Mouse (Mus musculus) hindbrain, embryonic 13.5 days (tissue): Measurements from ENCODE around the gene Camk1d. TPM values are rescaled to one million over a fixed set of nuclear protein-coding genes. Genes with fewer than 3 reads are reported as not detected.
A peak's percentile ranks its signal among the peaks of the same experiment; 100 is the strongest.

Source experiments
- ATAC-seq: fragments of 200-750 bp; cut with Nextera tagmentation; 2 replicates; pipeline ENCODE4 v1.8.0; 2017; ENCODE audit warnings: moderate TSS enrichment; ENCODE audit not compliant: low FRiP score
- H3K27ac ChIP-seq: fragments of 300-500 bp; sonication (generic); 2 replicates; pipeline ENCODE4 v1.5.1; 2015; ENCODE audit warnings: inconsistent platforms, mild to moderate bottlenecking, moderate library complexity
- H3K27me3 ChIP-seq: fragments of 300-500 bp; sonication (generic); 2 replicates; pipeline ENCODE4 v1.6.1; 2015; ENCODE audit warnings: mild to moderate bottlenecking, inconsistent platforms
- H3K36me3 ChIP-seq: fragments of 300-500 bp; sonication (generic); 2 replicates; pipeline ENCODE4 v1.6.1; 2015; ENCODE audit warnings: mild to moderate bottlenecking, inconsistent platforms
- H3K4me1 ChIP-seq: fragments of 300-500 bp; sonication (generic); replicated peaks from 2 replicates; pipeline ENCODE4 v1.6.1; 2015; ENCODE audit warnings: inconsistent platforms
- H3K4me2 ChIP-seq: fragments of 300-500 bp; sonication (generic); 2 replicates; pipeline ENCODE4 v1.6.1; 2015; ENCODE audit warnings: inconsistent platforms, mild to moderate bottlenecking, moderate library complexity
- H3K4me3 ChIP-seq: fragments of 300-500 bp; sonication (generic); 2 replicates; pipeline ENCODE4 v1.5.1; 2015; ENCODE audit warnings: mild to moderate bottlenecking, inconsistent platforms
- H3K9ac ChIP-seq: fragments of 300-500 bp; sonication (generic); 2 replicates; pipeline ENCODE4 v1.6.1; 2015; ENCODE audit warnings: mild to moderate bottlenecking, inconsistent platforms
- H3K9me3 ChIP-seq: fragments of 300-500 bp; sonication (generic); 2 replicates; pipeline ENCODE4 v1.6.1; 2016; ENCODE audit warnings: inconsistent platforms
- WGBS: fragments of 180-500 bp; shearing (Covaris S2); methylation state at CpG from one replicate; pipeline ENCODE4 v1.1.7; 2015; 5-methylcytosine and 5-hydroxymethylcytosine counted together
- polyA plus RNA-seq: library from polyadenylated mRNA; unstranded; fragments of >200 nt; fragmentation: Nextera tagmentation; extraction: Ambion mirVana; gene quantifications from 2 replicates; pipeline ENCODE4 v1.2.1, GENCODE M21; 2015

Camk1d gene
- 3.5 and 3.6 TPM in 2 replicates for polyA plus RNA-seq

DNA sequence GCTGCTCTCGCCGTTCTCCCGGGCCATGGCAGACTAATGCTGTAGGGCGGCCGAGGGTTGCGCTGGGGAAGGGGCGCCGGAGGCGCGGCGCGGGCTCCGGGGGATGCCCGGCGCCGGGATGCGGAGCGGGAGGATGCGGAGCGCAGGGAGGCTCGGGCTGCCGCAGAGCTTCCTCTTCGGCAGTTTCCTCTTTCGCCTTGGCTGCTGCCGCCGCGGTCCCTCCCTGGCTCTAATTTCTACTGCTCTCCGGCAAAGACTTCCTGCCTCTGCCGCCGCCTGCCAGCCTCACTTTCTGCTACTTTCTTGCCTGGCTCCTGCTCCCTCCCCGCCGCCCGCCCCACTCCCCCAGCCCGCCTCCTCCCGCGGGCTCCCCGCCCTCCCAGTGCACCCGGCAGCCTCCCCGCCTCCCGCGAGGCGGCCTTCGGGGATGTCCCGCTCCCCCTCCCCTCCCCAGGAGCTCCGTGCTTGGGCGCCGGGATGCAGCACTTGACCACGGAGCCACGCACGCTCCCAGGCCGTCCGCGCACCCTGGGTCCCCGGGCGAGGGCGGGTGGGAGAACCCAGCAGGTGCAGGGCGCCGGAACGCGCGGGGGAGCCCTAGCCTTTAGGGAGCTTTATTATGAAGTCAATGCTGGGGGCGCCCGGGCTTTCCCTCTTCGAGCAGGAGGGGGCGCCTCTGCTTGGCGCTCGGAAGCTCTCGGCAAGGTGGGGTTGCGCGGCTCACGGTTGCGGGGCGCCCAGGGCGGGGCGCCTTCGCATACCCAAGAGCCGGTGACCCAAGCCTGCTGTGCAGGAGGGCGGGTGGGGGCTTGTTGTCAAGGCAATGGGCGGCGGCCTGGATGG, at the start of gene Camk1d:
Gene Camk1d, minus strand, starts transcription at position 305 of the 843 bp plus-strand sequence.
- H3K9me3 ChIP-seq, result peaks cover 7% of the 10 kb centered on the region; the same call in 1 of the 2 replicates
- ATAC-seq, result peak; percentile 83
- H3K36me3 ChIP-seq, result no peaks in the 10 kb centered on the region
- WGBS, result under 1% methylated on average over 70 of the region's 80 CpGs
- H3K9ac ChIP-seq, result peak within 1 kb of the TSS; percentile 80
- H3K4me3 ChIP-seq, result peak within 1 kb of the TSS; percentile 72
- H3K4me2 ChIP-seq, result peak within 1 kb of the TSS; percentile 97
- H3K27me3 ChIP-seq, result peaks cover 19% of the 10 kb centered on the region
- H3K4me1 ChIP-seq, result peaks cover 21% of the 10 kb centered on the region
- H3K27ac ChIP-seq, result peak within 1 kb of the TSS; percentile 76

DNA sequence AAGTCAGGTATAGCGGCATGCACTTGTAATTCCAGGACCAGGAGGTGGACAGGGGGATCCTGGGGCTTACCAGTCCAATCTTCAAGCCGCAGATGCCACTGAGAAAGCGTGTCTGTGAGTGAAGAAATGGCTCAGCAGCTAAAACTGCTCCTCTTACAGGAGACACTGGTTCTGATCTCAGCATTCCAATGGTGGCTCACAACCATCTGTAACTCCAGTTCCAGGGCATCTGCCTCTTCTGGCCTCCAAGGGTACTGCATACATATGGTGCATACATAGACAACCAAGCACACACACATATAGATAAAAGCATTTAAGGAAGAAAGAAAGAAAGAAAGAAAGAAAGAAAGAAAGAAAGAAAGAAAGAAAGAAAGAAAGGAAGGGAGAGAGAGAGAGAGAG, 47.7 kb upstream of the Camk1d start:
- H3K27me3 ChIP-seq, result no peaks in the 10 kb centered on the region

DNA sequence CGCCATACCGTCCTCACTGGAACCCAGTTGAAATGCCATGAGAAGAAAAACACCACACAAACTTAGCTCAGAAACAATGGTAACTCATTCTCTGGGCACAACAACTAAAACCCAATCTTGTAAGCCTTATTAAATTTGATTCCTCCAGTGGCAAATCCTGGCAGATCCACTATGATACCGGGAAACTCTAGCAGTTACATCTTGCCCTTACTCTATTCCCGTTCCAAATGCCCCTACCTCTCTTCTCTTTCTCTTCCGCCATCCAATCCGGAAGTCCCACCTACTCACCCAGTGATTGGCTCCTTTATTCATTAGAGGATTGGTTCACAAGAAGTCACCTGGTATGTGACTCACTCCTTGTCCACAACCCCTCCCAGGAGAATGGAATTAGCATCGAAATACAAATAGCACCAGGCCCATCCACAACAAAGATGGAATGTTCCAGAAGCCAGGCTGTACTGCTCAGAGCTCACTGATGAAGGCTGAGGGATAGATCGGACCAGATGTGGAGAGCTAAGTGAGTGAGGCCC, 46.2 kb upstream of the Camk1d start:
- Histone ChIP-seq H3K4me3 (no peak overlapping the region), H3K9ac (no peak overlapping the region)
- 95% methylated on average over 8 of the region's 8 CpGs for WGBS

More for the DNA sequence above, 47.7 kb upstream of the Camk1d start:
- Histone ChIP-seq H3K27ac (no peak overlapping the region), H3K4me1 (no peaks in the 10 kb centered on the region), H3K9ac (no peak overlapping the region), H3K4me3 (no peak overlapping the region), H3K4me2 (no peak overlapping the region), H3K36me3 (no peaks in the 10 kb centered on the region), H3K9me3 (no peaks in the 10 kb centered on the region)
- no peak for ATAC-seq
- 95% methylated on average over 3 of the region's 3 CpGs for WGBS

GRCm38 (mm10) chr2:5758569-5758968, 44.3 kb upstream of the Camk1d start:
- H3K27me3 ChIP-seq, result no peaks in the 10 kb centered on the region
- H3K27ac ChIP-seq, result no peak overlapping the region
- H3K4me2 ChIP-seq, result no peak overlapping the region
- no peak overlapping the region for H3K4me3 ChIP-seq
- H3K9me3 ChIP-seq, result no peaks in the 10 kb centered on the region
- H3K4me1 ChIP-seq, result no peaks in the 10 kb centered on the region
- no peaks in the 10 kb centered on the region for H3K36me3 ChIP-seq
- ATAC-seq, result no peak
- no peak overlapping the region for H3K9ac ChIP-seq
- WGBS, result 96% methylated on average over 2 of the region's 2 CpGs

More for the DNA sequence above, 46.2 kb upstream of the Camk1d start:
- Histone ChIP-seq H3K9me3 (no peaks in the 10 kb centered on the region), H3K4me1 (no peaks in the 10 kb centered on the region), H3K27me3 (no peaks in the 10 kb centered on the region), H3K27ac (no peak overlapping the region), H3K4me2 (no peak overlapping the region), H3K36me3 (no peaks in the 10 kb centered on the region)
- no peak for ATAC-seq

- H3K4me3 ChIP-seq, result no peak overlapping the region
- ATAC-seq, result no peak
- 89% methylated on average over 3 of the region's 3 CpGs for WGBS
- H3K36me3 ChIP-seq, result no peaks in the 10 kb centered on the region
- no peaks in the 10 kb centered on the region for H3K4me1 ChIP-seq
- H3K9me3 ChIP-seq, result no peaks in the 10 kb centered on the region
- no peak overlapping the region for H3K27ac ChIP-seq
- H3K4me2 ChIP-seq, result no peak overlapping the region
- H3K27me3 ChIP-seq, result no peaks in the 10 kb centered on the region
- no peak overlapping the region for H3K9ac ChIP-seq
Measured at GRCm38 (mm10) chr2:5750872-5751271, 36.6 kb upstream of the Camk1d start.

DNA sequence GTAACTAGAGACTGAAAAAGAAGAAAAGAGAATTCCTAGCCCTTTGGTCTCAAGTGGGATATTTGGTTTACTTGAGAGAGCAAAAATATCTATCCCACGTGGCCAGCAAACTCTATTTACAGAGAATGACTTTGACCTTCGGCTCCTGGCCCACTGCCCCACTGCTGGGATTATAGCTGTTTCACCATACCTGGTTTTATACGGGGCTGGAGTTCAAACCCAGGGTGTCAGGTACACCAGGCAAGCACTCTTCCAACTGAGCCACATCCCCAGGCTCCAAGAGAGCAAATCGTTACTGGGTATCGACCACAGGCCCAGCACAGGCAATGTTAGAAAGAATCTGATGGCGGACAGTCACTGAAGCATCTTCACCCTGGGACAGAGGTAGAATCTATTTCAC, 34.9 kb upstream of the Camk1d start:
- no peak for ATAC-seq
- 86% methylated on average over 6 of the region's 6 CpGs for WGBS
- H3K36me3 ChIP-seq, result no peaks in the 10 kb centered on the region

DNA sequence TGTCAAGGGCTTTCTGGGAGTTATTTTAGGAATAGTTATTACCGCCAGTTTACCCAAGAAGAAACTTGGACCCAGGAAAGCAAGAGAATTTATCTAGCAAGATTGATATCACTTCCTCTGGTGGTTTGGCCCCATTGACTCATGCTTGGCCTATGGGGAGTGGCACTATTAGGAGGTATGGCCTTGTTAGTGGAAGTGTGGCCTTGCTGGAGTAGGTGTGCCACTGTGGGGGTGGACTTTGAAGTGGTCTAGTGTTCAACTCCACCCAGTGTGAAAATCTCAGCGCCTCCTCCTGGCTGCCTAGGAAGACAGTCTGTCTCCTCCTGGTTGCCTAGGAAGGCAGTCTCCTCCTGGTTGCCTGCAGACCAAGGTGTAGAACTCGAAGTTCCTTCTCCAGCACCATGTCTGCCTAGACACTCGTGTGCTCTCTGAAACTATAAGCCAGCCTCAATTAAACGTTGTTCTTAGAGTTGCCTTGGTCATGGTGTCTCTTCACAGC, 33.3 kb upstream of the Camk1d start:
- Histone ChIP-seq H3K4me2 (no peak overlapping the region), H3K9me3 (no peaks in the 10 kb centered on the region), H3K4me3 (no peak overlapping the region), H3K4me1 (no peaks in the 10 kb centered on the region), H3K27me3 (no peaks in the 10 kb centered on the region), H3K9ac (no peak overlapping the region), H3K27ac (no peak overlapping the region), H3K36me3 (no peaks in the 10 kb centered on the region)
- ATAC-seq, result no peak
- 89% methylated on average over 5 of the region's 5 CpGs for WGBS

More for the DNA sequence above, 34.9 kb upstream of the Camk1d start:
- no peak overlapping the region for H3K27ac ChIP-seq
- no peaks in the 10 kb centered on the region for H3K27me3 ChIP-seq
- H3K4me3 ChIP-seq, result no peak overlapping the region
- no peaks in the 10 kb centered on the region for H3K4me1 ChIP-seq
- no peak overlapping the region for H3K9ac ChIP-seq
- H3K9me3 ChIP-seq, result no peaks in the 10 kb centered on the region
- no peak overlapping the region for H3K4me2 ChIP-seq

- Histone ChIP-seq H3K9me3 (no peaks in the 10 kb centered on the region), H3K27me3 (no peaks in the 10 kb centered on the region), H3K4me2 (no peak overlapping the region), H3K9ac (no peak overlapping the region), H3K4me3 (no peak overlapping the region), H3K27ac (no peak overlapping the region), H3K36me3 (no peaks in the 10 kb centered on the region), H3K4me1 (no peaks in the 10 kb centered on the region)
- WGBS, result 84% methylated on average over 12 of the region's 12 CpGs
- no peak for ATAC-seq
Measured at GRCm38 (mm10) chr2:5746529-5746928, 32.2 kb upstream of the Camk1d start.

- no peaks in the 10 kb centered on the region for H3K9me3 ChIP-seq
- H3K4me2 ChIP-seq, result no peak overlapping the region
- H3K4me3 ChIP-seq, result no peak overlapping the region
- H3K36me3 ChIP-seq, result no peaks in the 10 kb centered on the region
- no peaks in the 10 kb centered on the region for H3K27me3 ChIP-seq
- 84% methylated on average over 8 of the region's 8 CpGs for WGBS
- no peaks in the 10 kb centered on the region for H3K4me1 ChIP-seq
- no peak overlapping the region for H3K27ac ChIP-seq
- no peak overlapping the region for H3K9ac ChIP-seq
- no peak for ATAC-seq
Measured at GRCm38 (mm10) chr2:5743886-5744285, 29.6 kb upstream of the Camk1d start.

DNA sequence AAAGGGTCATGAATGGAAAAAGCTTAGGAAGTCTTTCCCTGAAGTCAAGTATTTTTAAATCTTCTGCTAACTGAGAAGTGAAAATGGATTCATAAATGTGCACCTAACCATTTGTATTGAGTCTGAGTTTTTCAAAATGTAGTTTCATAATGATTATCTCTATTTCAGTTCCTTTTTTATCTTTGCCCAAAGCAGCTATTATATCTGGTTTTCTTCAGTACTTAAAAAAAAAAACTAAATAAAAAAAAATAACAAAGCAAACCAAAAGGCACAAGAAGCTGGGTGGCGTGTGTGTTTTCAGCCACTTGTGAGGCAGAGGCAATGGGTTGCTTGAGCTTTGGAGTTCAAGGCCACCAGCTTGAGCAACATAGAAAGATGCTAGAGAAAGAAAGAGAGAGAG, 26.6 kb upstream of the Camk1d start:
- Histone ChIP-seq H3K4me3 (no peak overlapping the region), H3K27ac (no peak overlapping the region), H3K27me3 (no peaks in the 10 kb centered on the region), H3K9ac (no peak overlapping the region), H3K9me3 (no peaks in the 10 kb centered on the region), H3K4me1 (peaks cover 5% of the 10 kb centered on the region; the same call in 1 of the 2 replicates), H3K36me3 (no peaks in the 10 kb centered on the region), H3K4me2 (no peak overlapping the region)
- 94% methylated on average over 1 of the region's 1 CpGs for WGBS
- no peak for ATAC-seq

DNA sequence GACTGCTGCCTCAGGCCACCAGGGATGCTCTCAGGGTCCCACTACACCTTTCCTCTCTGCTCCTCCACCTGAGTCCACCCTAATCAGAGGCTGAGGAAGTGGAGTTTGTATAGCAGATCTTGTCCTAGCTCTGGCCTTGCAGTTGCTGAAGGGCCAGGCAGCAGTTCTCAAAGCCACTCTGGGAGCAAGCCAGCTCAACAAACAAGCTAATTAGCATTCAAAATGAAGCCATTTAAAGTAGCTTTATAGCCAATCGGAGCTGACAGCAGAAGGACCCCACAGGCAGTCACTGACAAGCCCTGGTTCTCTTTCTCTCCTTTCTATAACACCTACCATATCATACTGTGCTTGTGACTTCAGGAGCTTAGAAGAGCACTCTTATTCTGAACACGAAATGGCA, 21.6 kb upstream of the Camk1d start:
- Histone ChIP-seq H3K27me3 (0 out of 2 replicates have a peak, but pooled peaks cover 2% of the 10 kb centered on the region), H3K36me3 (no peaks in the 10 kb centered on the region), H3K4me3 (no peak overlapping the region), H3K9me3 (no peaks in the 10 kb centered on the region), H3K4me2 (no peak overlapping the region), H3K27ac (no peak overlapping the region), H3K4me1 (peaks cover 10% of the 10 kb centered on the region), H3K9ac (no peak overlapping the region)
- no peak for ATAC-seq
- WGBS, result 22% methylated on average over 2 of the region's 2 CpGs

DNA sequence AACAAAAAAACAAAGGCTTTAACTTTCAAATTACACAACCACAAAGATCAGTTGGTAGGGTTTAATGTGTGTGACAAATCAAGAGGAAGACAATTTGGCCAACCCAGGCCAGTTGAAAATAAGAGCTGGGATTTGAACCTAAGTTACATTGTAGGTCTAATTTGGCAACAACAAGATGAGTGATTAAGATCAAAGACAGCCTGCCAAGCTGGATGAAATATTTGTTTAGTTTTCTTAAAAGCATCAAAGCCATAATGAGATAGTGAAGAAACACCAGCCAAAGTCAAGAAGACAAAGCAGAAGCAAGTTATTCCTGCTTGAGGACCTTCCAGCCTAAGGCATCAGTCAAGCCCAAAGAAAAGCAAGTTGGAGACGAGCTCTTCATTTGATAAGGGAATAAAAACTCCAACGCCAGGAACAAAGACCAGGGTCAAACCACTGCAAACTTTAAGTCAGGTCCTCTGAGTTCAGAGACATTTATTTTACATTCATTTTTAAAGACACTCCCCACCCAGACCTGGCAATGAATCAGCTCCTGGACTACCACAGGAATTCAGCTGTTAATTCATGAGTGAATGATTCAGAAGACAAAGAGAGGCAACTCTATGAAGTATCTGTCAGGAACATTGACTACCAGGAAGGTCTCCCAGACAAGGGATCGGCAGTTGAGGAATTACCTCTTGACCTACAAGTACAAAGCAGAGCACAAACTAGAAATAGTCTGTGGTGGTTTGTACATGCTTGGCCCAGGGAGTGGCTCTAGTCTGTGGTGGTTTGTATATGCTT, 19.2 kb upstream of the Camk1d start:
- no peak overlapping the region for H3K4me3 ChIP-seq
- H3K27ac ChIP-seq, result no peak overlapping the region
- no peak overlapping the region for H3K9ac ChIP-seq
- ATAC-seq, result no peak
- 57% methylated on average over 3 of the region's 3 CpGs for WGBS
- H3K27me3 ChIP-seq, result 0 out of 2 replicates have a peak, but pooled peaks cover 2% of the 10 kb centered on the region
- H3K9me3 ChIP-seq, result no peaks in the 10 kb centered on the region
- no peak overlapping the region for H3K4me2 ChIP-seq
- H3K4me1 ChIP-seq, result peaks cover 19% of the 10 kb centered on the region
- no peaks in the 10 kb centered on the region for H3K36me3 ChIP-seq
